Mouse (Mus musculus) bone marrow, adult 2 months (tissue): Measurements from ENCODE around the gene Pde4d.

Experiments used
- CTCF ChIP-seq: fragments of 200-500 bp; IDR thresholded peaks from 2 replicates; pipeline ENCODE4 v1.5.1; 2011; ENCODE audit warnings: low read length, control low read depth; ENCODE audit not compliant: control insufficient read depth, insufficient read depth
- POLR2A ChIP-seq: fragments of 200-500 bp; IDR thresholded peaks from 2 replicates; pipeline ENCODE4 v1.6.1; 2011; ENCODE audit warnings: low read depth, mild to moderate bottlenecking, control low read depth, low read length, borderline replicate concordance; ENCODE audit not compliant: control insufficient read depth

DNA sequence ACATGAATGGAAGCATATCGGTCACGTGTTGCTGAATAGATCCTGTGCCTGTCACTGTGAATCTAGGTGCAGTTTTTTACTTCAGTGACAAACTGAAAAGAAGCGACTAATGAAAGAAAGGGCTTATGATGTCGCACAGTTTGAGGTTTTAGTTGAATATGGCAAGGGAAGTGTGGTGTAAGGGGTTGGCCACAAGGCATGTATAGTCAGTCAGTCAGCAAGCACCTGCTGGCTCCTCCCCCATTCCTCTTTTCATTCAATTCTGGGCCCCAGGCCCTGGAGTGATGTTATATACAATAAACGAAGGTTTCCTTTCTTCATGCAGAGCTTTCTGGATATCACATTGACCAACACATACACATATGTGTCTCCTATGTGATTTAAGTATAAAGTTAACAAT, 412.4 kb downstream of the Pde4d start:
- TF ChIP-seq POLR2A (no peak), CTCF (no peak)
